Mouse (Mus musculus) hindbrain, embryonic 16.5 days (tissue): ENCODE results near the gene Mrm3. TPM values are rescaled to one million over a fixed set of nuclear protein-coding genes. Genes with fewer than 3 reads are reported as not detected.

Experiments used
- ATAC-seq: fragments of 200-750 bp; cut with Nextera tagmentation; 2 replicates; pipeline ENCODE4 v1.8.0; 2017; ENCODE audit warnings: moderate TSS enrichment, moderate library complexity
- H3K27ac ChIP-seq: fragments of 300-500 bp; sonication (generic); 2 replicates; pipeline ENCODE4 v1.5.1; 2014; ENCODE audit warnings: low read depth, mild to moderate bottlenecking, control low read depth, low read length, moderate library complexity
- H3K27me3 ChIP-seq: fragments of 300-500 bp; sonication (generic); replicated peaks from 2 replicates; pipeline ENCODE4 v1.6.1; 2014; ENCODE audit warnings: low read length; ENCODE audit not compliant: control insufficient read depth, insufficient read depth
- H3K36me3 ChIP-seq: fragments of 300-500 bp; sonication (generic); 2 replicates; pipeline ENCODE4 v1.6.1; 2014; ENCODE audit warnings: mild to moderate bottlenecking, low read length, moderate library complexity, mixed read lengths; ENCODE audit not compliant: control insufficient read depth, insufficient read depth
- H3K4me1 ChIP-seq: fragments of 300-500 bp; sonication (generic); 2 replicates; pipeline ENCODE4 v1.6.1; 2014; ENCODE audit warnings: low read depth, low read length; ENCODE audit not compliant: control insufficient read depth, insufficient read depth
- H3K4me2 ChIP-seq: fragments of 300-500 bp; sonication (generic); 2 replicates; pipeline ENCODE4 v1.6.1; 2014; ENCODE audit warnings: mild to moderate bottlenecking, low read length, control low read depth, moderate library complexity
- H3K4me3 ChIP-seq: fragments of 300-500 bp; sonication (generic); 2 replicates; pipeline ENCODE4 v1.5.1; 2014; ENCODE audit warnings: mild to moderate bottlenecking, low read length, control low read depth, moderate library complexity
- H3K9ac ChIP-seq: fragments of 300-500 bp; sonication (generic); 2 replicates; pipeline ENCODE4 v1.6.1; 2014; ENCODE audit warnings: low read depth, mild to moderate bottlenecking, control low read depth, low read length, moderate library complexity
- H3K9me3 ChIP-seq: fragments of 300-500 bp; sonication (generic); 2 replicates; pipeline ENCODE4 v1.6.1; 2014; ENCODE audit warnings: mild to moderate bottlenecking, low read length, moderate library complexity; ENCODE audit not compliant: control insufficient read depth
- WGBS: fragments of 180-500 bp; shearing (Covaris S2); extraction: QIAGEN DNeasy Blood & Tissue Kit; methylation state at CpG from one replicate; pipeline ENCODE4 v1.1.7; 2014; 5-methylcytosine and 5-hydroxymethylcytosine counted together
- polyA plus RNA-seq: library from polyadenylated mRNA; unstranded; fragments of >200 nt; fragmentation: Nextera tagmentation; extraction: Ambion mirVana; gene quantifications from 2 replicates; pipeline ENCODE4 v1.2.1, GENCODE M21; 2015

Gene Mrm3
- polyA plus RNA-seq, 1 experiment from 2014 or later: 26.1 TPM

- H3K4me2 ChIP-seq: no peak overlapping the region
- ATAC-seq: 0 out of 2 replicates have a peak, but pooled peaks have one; percentile 29
Measured at GRCm38 (mm10) chr11:76260208-76261050, 16.9 kb downstream of the Mrm3 start.

GRCm38 (mm10) chr11:76261224-76261623 is 17.7 kb downstream of the Mrm3 start:
- no peak for ATAC-seq
- Histone ChIP-seq H3K27ac (peak overlapping the region; percentile 18; the same call in 1 of the 2 replicates), H3K4me2 (no peak overlapping the region), H3K9me3 (no peaks in the 10 kb centered on the region), H3K36me3 (no peaks in the 10 kb centered on the region), H3K27me3 (no peaks in the 10 kb centered on the region), H3K4me3 (no peak overlapping the region), H3K4me1 (peaks cover 16% of the 10 kb centered on the region), H3K9ac (0 out of 2 replicates have a peak overlapping the region, but pooled peaks have one; percentile 9)
- 63% methylated on average over 12 of the region's 12 CpGs for WGBS

More at GRCm38 (mm10) chr11:76260208-76261050, 16.9 kb downstream of the Mrm3 start:
- Histone ChIP-seq H3K27ac (peak overlapping the region; percentile 18; the same call in 1 of the 2 replicates), H3K9ac (no peak overlapping the region), H3K4me1 (peaks cover 16% of the 10 kb centered on the region), H3K4me3 (no peak overlapping the region), H3K36me3 (no peaks in the 10 kb centered on the region), H3K9me3 (no peaks in the 10 kb centered on the region), H3K27me3 (no peaks in the 10 kb centered on the region)
- 29% methylated on average over 10 of the region's 10 CpGs for WGBS

- H3K9me3 ChIP-seq: no peaks in the 10 kb centered on the region
- peaks cover 19% of the 10 kb centered on the region for H3K4me1 ChIP-seq
Measured at GRCm38 (mm10) chr11:76262611-76263351, 19.3 kb downstream of the Mrm3 start.

GRCm38 (mm10) chr11:76267550-76267949 is 24.0 kb downstream of the Mrm3 start:
- Histone ChIP-seq H3K4me1 (peaks cover 17% of the 10 kb centered on the region), H3K27me3 (no peaks in the 10 kb centered on the region), H3K4me2 (no peak overlapping the region), H3K36me3 (no peaks in the 10 kb centered on the region), H3K9me3 (no peaks in the 10 kb centered on the region), H3K27ac (peak overlapping the region; percentile 75), H3K9ac (no peak overlapping the region), H3K4me3 (no peak overlapping the region)
- 23% methylated on average over 7 of the region's 7 CpGs for WGBS
- no peak for ATAC-seq

More at GRCm38 (mm10) chr11:76262611-76263351, 19.3 kb downstream of the Mrm3 start:
- H3K4me3 ChIP-seq: no peak overlapping the region
- peak overlapping the region; percentile 5; the same call in 1 of the 2 replicates for H3K9ac ChIP-seq
- H3K27me3 ChIP-seq: no peaks in the 10 kb centered on the region
- ATAC-seq: no peak
- 3% methylated on average over 19 of the region's 19 CpGs for WGBS
- no peaks in the 10 kb centered on the region for H3K36me3 ChIP-seq
- H3K27ac ChIP-seq: no peak overlapping the region
- peak overlapping the region; percentile 6 for H3K4me2 ChIP-seq

GRCm38 (mm10) chr11:76268001-76268459 is 24.5 kb downstream of the Mrm3 start:
- Histone ChIP-seq H3K27me3 (no peaks in the 10 kb centered on the region), H3K9me3 (no peaks in the 10 kb centered on the region), H3K4me2 (no peak overlapping the region), H3K36me3 (no peaks in the 10 kb centered on the region), H3K4me3 (no peak overlapping the region), H3K27ac (peak overlapping the region; percentile 75), H3K9ac (peak overlapping the region; percentile 47), H3K4me1 (peaks cover 12% of the 10 kb centered on the region)
- ATAC-seq: peak; percentile 89
- 21% methylated on average over 5 of the region's 5 CpGs for WGBS

GRCm38 (mm10) chr11:76268521-76269065 is 25.1 kb downstream of the Mrm3 start:
- Histone ChIP-seq H3K4me2 (no peak overlapping the region), H3K9ac (peak overlapping the region; percentile 47; the same call in 1 of the 2 replicates), H3K9me3 (no peaks in the 10 kb centered on the region), H3K4me1 (peaks cover 9% of the 10 kb centered on the region), H3K4me3 (no peak overlapping the region), H3K27ac (peak overlapping the region; percentile 75), H3K36me3 (no peaks in the 10 kb centered on the region), H3K27me3 (no peaks in the 10 kb centered on the region)
- 53% methylated on average over 6 of the region's 6 CpGs for WGBS
- ATAC-seq: no peak

- Histone ChIP-seq H3K36me3 (no peaks in the 10 kb centered on the region), H3K4me3 (no peak overlapping the region), H3K9me3 (no peaks in the 10 kb centered on the region), H3K9ac (no peak overlapping the region), H3K4me1 (peaks cover 9% of the 10 kb centered on the region), H3K27me3 (no peaks in the 10 kb centered on the region), H3K27ac (no peak overlapping the region), H3K4me2 (no peak overlapping the region)
- ATAC-seq: no peak
- WGBS: 63% methylated on average over 4 of the region's 4 CpGs
Measured at GRCm38 (mm10) chr11:76272440-76272839, 28.9 kb downstream of the Mrm3 start.

- Histone ChIP-seq H3K27me3 (no peaks in the 10 kb centered on the region), H3K4me2 (no peak overlapping the region), H3K4me1 (peaks cover 16% of the 10 kb centered on the region), H3K9me3 (no peaks in the 10 kb centered on the region), H3K9ac (no peak overlapping the region), H3K27ac (peak overlapping the region; percentile 48), H3K36me3 (no peaks in the 10 kb centered on the region), H3K4me3 (no peak overlapping the region)
- ATAC-seq: peak; percentile 63; the same call in 1 of the 2 replicates
- 49% methylated on average over 14 of the region's 14 CpGs for WGBS
Measured at GRCm38 (mm10) chr11:76278960-76279852, 35.7 kb downstream of the Mrm3 start.
